Mouse (Mus musculus) liver, embryonic 14.5 days (tissue): ENCODE measurements around the gene Decr2. TPM values are rescaled to one million over a fixed set of nuclear protein-coding genes. Genes with fewer than 3 reads are reported as not detected.

Experiments
- ATAC-seq: fragments of 200-750 bp; cut with Nextera tagmentation; 2 replicates; pipeline ENCODE4 v1.8.0; 2017; ENCODE audit warnings: moderate number of reproducible peaks, mild to moderate bottlenecking, moderate library complexity; ENCODE audit not compliant: insufficient read depth
- DNase-seq, 3 experiments: peaks; one replicate each; pipeline ENCODE4 v3.0.0-alpha.2; 2012 to 2013; ENCODE audit warnings: low read depth in 3 of 3, low spot score in 3 of 3
- H3K27ac ChIP-seq: fragments of 300-500 bp; sonication (generic); 2 replicates; pipeline ENCODE4 v1.5.1; 2014; ENCODE audit warnings: moderate library complexity, mild to moderate bottlenecking, control low read depth, inconsistent platforms
- H3K27me3 ChIP-seq: fragments of 300-500 bp; sonication (generic); 2 replicates; pipeline ENCODE4 v1.6.1; 2014; ENCODE audit warnings: mild to moderate bottlenecking, low read length, moderate library complexity; ENCODE audit not compliant: control insufficient read depth, insufficient read depth
- H3K36me3 ChIP-seq: fragments of 300-500 bp; sonication (generic); replicated peaks from 2 replicates; pipeline ENCODE4 v1.6.1; 2014; ENCODE audit warnings: low read depth; ENCODE audit not compliant: control insufficient read depth, insufficient read depth
- H3K4me1 ChIP-seq, 2 experiments: fragments of 200-500 bp in 1 of 2; fragments of 300-500 bp in 1 of 2; sonication (generic) in 1 of 2; replicated peaks; 2 replicates each; pipeline ENCODE4 v1.6.1; 2012 to 2014; ENCODE audit warnings: antibody characterized with exemption in 1 of 2, inconsistent platforms in 1 of 2, low read length in 1 of 2; ENCODE audit not compliant: control insufficient read depth in 2 of 2, insufficient read depth in 2 of 2
- H3K4me2 ChIP-seq: fragments of 300-500 bp; sonication (generic); 2 replicates; pipeline ENCODE4 v1.6.1; 2014; ENCODE audit warnings: low read depth, mild to moderate bottlenecking, control low read depth, moderate library complexity
- H3K4me3 ChIP-seq, 2 experiments: fragments of 200-500 bp in 1 of 2; fragments of 300-500 bp in 1 of 2; sonication (generic) in 1 of 2; 2 replicates each; pipeline ENCODE4 v1.5.1; 2012 to 2014; ENCODE audit warnings: low read depth in 2 of 2, low read length in 2 of 2, mild to moderate bottlenecking in 2 of 2, control low read depth in 1 of 2, inconsistent platforms in 1 of 2, moderate library complexity in 1 of 2; ENCODE audit not compliant: insufficient read depth in 1 of 2
- H3K9ac ChIP-seq: fragments of 300-500 bp; sonication (generic); replicated peaks from 2 replicates; pipeline ENCODE4 v1.6.1; 2014; ENCODE audit warnings: mild to moderate bottlenecking, control low read depth, moderate library complexity
- H3K9me3 ChIP-seq: fragments of 300-500 bp; sonication (generic); 2 replicates; pipeline ENCODE4 v1.6.1; 2016; ENCODE audit warnings: low read length, mixed read lengths; ENCODE audit not compliant: control insufficient read depth
- CTCF ChIP-seq: IDR thresholded peaks from 2 replicates; pipeline ENCODE4 v1.5.1; 2016; ENCODE audit warnings: antibody characterized with exemption, low read depth, control low read depth
- EP300 ChIP-seq: IDR thresholded peaks from 2 replicates; pipeline ENCODE4 v1.6.1; 2016; ENCODE audit warnings: antibody characterized with exemption, low read depth
- WGBS: fragments of 180-500 bp; shearing (Covaris S2); extraction: QIAGEN DNeasy Blood & Tissue Kit; methylation state at CpG from one replicate; pipeline ENCODE4 v1.1.7; 2014; ENCODE audit not compliant: insufficient replicate concordance; 5-methylcytosine and 5-hydroxymethylcytosine counted together
- polyA plus RNA-seq, 2 experiments: library from polyadenylated mRNA; depleted of rRNA in 1 of 2; stranded (reverse) in 1 of 2; unstranded in 1 of 2; fragments of >200 nt; fragmentation: Nextera tagmentation in 1 of 2; extraction: Ambion mirVana in 1 of 2; gene quantifications; 2 replicates each; pipeline versions ENCODE4 v1.2.1 to v1.2.3; 2012 to 2014

The Decr2 gene
- polyA plus RNA-seq, 2 experiments: 5.5 to 6.8 TPM

DNA sequence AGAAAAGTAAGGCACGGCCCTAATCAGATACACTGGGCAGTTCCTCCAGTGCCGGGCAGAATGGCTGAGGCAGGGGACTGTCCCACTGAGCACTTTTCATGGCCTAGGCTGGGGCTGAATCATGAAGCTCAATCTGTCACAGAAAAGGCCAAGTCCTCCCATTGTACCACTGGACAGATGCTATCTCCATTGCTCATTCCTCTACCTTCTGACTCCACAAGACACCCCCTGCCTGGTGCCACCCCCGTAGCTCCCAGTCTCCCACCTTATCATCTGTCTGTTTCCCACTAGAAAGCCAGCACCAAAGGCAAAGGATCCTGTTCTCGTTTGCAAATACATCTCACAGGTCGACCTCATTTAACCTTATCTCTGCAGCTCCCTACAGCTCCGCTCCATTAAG, 58.1 kb downstream of the Decr2 start:
- H3K27ac ChIP-seq: no peak overlapping the region
- ATAC-seq (no peak), DNase-seq (no peak)
- H3K36me3 ChIP-seq: no peaks in the 10 kb centered on the region
- no peak for TF ChIP-seq CTCF
- TF ChIP-seq EP300: no peak
- WGBS: 49% methylated on average over 6 of the region's 6 CpGs
- no peaks in the 10 kb centered on the region for H3K27me3 ChIP-seq
- no peaks in the 10 kb centered on the region for H3K4me1 ChIP-seq
- H3K9me3 ChIP-seq: no peaks in the 10 kb centered on the region
- H3K4me3 ChIP-seq: no peak overlapping the region
- H3K9ac ChIP-seq: no peak overlapping the region
- H3K4me2 ChIP-seq: no peak overlapping the region

DNA sequence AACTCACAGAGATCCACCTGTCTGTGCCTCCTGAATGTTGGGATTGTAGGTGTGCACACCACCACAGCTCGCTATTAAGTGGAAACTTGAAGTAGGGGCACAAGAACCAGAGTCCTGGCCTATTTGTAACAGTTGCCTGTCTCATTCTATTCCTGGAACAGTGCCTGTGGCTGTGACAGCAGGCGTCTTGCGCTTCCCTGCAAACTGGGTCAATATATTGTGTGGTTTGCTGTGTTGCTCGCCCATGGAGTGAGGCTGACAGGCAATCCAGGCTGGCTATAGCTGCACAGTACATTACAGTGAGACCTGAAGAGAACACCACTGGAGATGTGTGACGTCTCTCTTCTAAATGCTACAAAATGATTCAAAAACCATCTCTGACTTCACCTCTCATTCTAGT, 58.6 kb downstream of the Decr2 start:
- WGBS: 74% methylated on average over 5 of the region's 5 CpGs
- Histone ChIP-seq H3K27me3 (no peaks in the 10 kb centered on the region), H3K4me3 (no peak overlapping the region), H3K9ac (no peak overlapping the region), H3K9me3 (no peaks in the 10 kb centered on the region), H3K36me3 (no peaks in the 10 kb centered on the region), H3K4me2 (no peak overlapping the region), H3K27ac (no peak overlapping the region), H3K4me1 (no peaks in the 10 kb centered on the region)
- no peak for TF ChIP-seq EP300
- no peak for TF ChIP-seq CTCF
- ATAC-seq: no peak
- no peak for DNase-seq

Other genes with a start within 250 kb of the Decr2 start
- gene Gm20683, start 248.6 kb downstream of the Decr2 start, polyA plus RNA-seq (2012; rRNA removed): 3.3 and 6.9 TPM in 2 replicates
- gene Gm20683, start 248.6 kb downstream of the Decr2 start, polyA plus RNA-seq (2014; fragmentation: Nextera tagmentation; extraction: Ambion mirVana): 0.43 TPM in 1 of 2 replicates, not detected in the other
- gene Rhot2, start 245.5 kb downstream of the Decr2 start, polyA plus RNA-seq (2012; rRNA removed): 33.3 and 34.7 TPM in 2 replicates
- gene Rhot2, start 245.5 kb downstream of the Decr2 start, polyA plus RNA-seq (2014; fragmentation: Nextera tagmentation; extraction: Ambion mirVana): 4.2 and 5.3 TPM in 2 replicates
- 18.1 and 19.6 TPM in 2 replicates for gene Wdr90, start 228.8 kb downstream of the Decr2 start, polyA plus RNA-seq (2012; rRNA removed)
- 7.5 and 11.1 TPM in 2 replicates for gene Wdr90, start 228.8 kb downstream of the Decr2 start, polyA plus RNA-seq (2014; fragmentation: Nextera tagmentation; extraction: Ambion mirVana)
- 22.1 and 23.1 TPM in 2 replicates for gene Mcrip2, start 221.6 kb downstream of the Decr2 start, polyA plus RNA-seq (2012; rRNA removed)
- 44.0 and 44.9 TPM in 2 replicates for gene Mcrip2, start 221.6 kb downstream of the Decr2 start, polyA plus RNA-seq (2014; fragmentation: Nextera tagmentation; extraction: Ambion mirVana)
- 45.3 and 47.6 TPM in 2 replicates for gene Mettl26, start 215.3 kb downstream of the Decr2 start, polyA plus RNA-seq (2012; rRNA removed)
- gene Mettl26, start 215.3 kb downstream of the Decr2 start, polyA plus RNA-seq (2014; fragmentation: Nextera tagmentation; extraction: Ambion mirVana): 46.5 and 50.3 TPM in 2 replicates
- 0.54 and 0.71 TPM in 2 replicates for gene Wfikkn1, start 209.5 kb downstream of the Decr2 start, polyA plus RNA-seq (2012; rRNA removed)
- 0.52 and 0.67 TPM in 2 replicates for gene Wfikkn1, start 209.5 kb downstream of the Decr2 start, polyA plus RNA-seq (2014; fragmentation: Nextera tagmentation; extraction: Ambion mirVana)
- 6.4 and 7.8 TPM in 2 replicates for gene Rab40c, start 170.6 kb downstream of the Decr2 start, polyA plus RNA-seq (2012; rRNA removed)
- 3.4 and 3.8 TPM in 2 replicates for gene Rab40c, start 170.6 kb downstream of the Decr2 start, polyA plus RNA-seq (2014; fragmentation: Nextera tagmentation; extraction: Ambion mirVana)
- 270 and 414 TPM in 2 replicates for gene Pigq, start 145.4 kb downstream of the Decr2 start, polyA plus RNA-seq (2012; rRNA removed)
- gene Pigq, start 145.4 kb downstream of the Decr2 start, polyA plus RNA-seq (2014; fragmentation: Nextera tagmentation; extraction: Ambion mirVana): 170 and 186 TPM in 2 replicates
- gene Nhlrc4, start 145.4 kb downstream of the Decr2 start, polyA plus RNA-seq (2012; rRNA removed): 4.3 and 8.9 TPM in 2 replicates
- gene Nhlrc4, start 145.4 kb downstream of the Decr2 start, polyA plus RNA-seq (2014; fragmentation: Nextera tagmentation; extraction: Ambion mirVana): 1.9 and 4.6 TPM in 2 replicates
- 0.16 and 0.24 TPM in 2 replicates for gene A930017K11Rik, start 137.8 kb downstream of the Decr2 start, polyA plus RNA-seq (2012; rRNA removed)
- 0.13 and 0.37 TPM in 2 replicates for gene A930017K11Rik, start 137.8 kb downstream of the Decr2 start, polyA plus RNA-seq (2014; fragmentation: Nextera tagmentation; extraction: Ambion mirVana)
- 7.7 and 9.0 TPM in 2 replicates for gene Capn15, start 104.5 kb downstream of the Decr2 start, polyA plus RNA-seq (2012; rRNA removed)
- 8.3 and 11.8 TPM in 2 replicates for gene Capn15, start 104.5 kb downstream of the Decr2 start, polyA plus RNA-seq (2014; fragmentation: Nextera tagmentation; extraction: Ambion mirVana)
- 2.1 and 2.3 TPM in 2 replicates for gene Rab11fip3, start 20.8 kb downstream of the Decr2 start, polyA plus RNA-seq (2012; rRNA removed)
- gene Rab11fip3, start 20.8 kb downstream of the Decr2 start, polyA plus RNA-seq (2014; fragmentation: Nextera tagmentation; extraction: Ambion mirVana): 1.4 and 1.8 TPM in 2 replicates
- 46.2 and 52.2 TPM in 2 replicates for gene Nme4, start 5.3 kb upstream of the Decr2 start, polyA plus RNA-seq (2012; rRNA removed)
- 45.1 and 46.7 TPM in 2 replicates for gene Nme4, start 5.3 kb upstream of the Decr2 start, polyA plus RNA-seq (2014; fragmentation: Nextera tagmentation; extraction: Ambion mirVana)
- 2.8 and 3.6 TPM in 2 replicates for gene Tmem8, start 23.0 kb upstream of the Decr2 start, polyA plus RNA-seq (2012; rRNA removed)
- 0.88 and 1.1 TPM in 2 replicates for gene Tmem8, start 23.0 kb upstream of the Decr2 start, polyA plus RNA-seq (2014; fragmentation: Nextera tagmentation; extraction: Ambion mirVana)
- 47.8 and 58.0 TPM in 2 replicates for gene Mrpl28, start 33.2 kb upstream of the Decr2 start, polyA plus RNA-seq (2012; rRNA removed)
- 121 and 129 TPM in 2 replicates for gene Mrpl28, start 33.2 kb upstream of the Decr2 start, polyA plus RNA-seq (2014; fragmentation: Nextera tagmentation; extraction: Ambion mirVana)
- 6.5 and 8.7 TPM in 2 replicates for gene Axin1, start 48.4 kb upstream of the Decr2 start, polyA plus RNA-seq (2012; rRNA removed)
- gene Axin1, start 48.4 kb upstream of the Decr2 start, polyA plus RNA-seq (2014; fragmentation: Nextera tagmentation; extraction: Ambion mirVana): 3.8 and 6.0 TPM in 2 replicates
- 22.0 and 25.9 TPM in 2 replicates for gene Pdia2, start 108.8 kb upstream of the Decr2 start, polyA plus RNA-seq (2012; rRNA removed)
- 86.6 and 89.7 TPM in 2 replicates for gene Pdia2, start 108.8 kb upstream of the Decr2 start, polyA plus RNA-seq (2014; fragmentation: Nextera tagmentation; extraction: Ambion mirVana)
- 0.35 and 0.48 TPM in 2 replicates for gene Rgs11, start 112.6 kb upstream of the Decr2 start, polyA plus RNA-seq (2012; rRNA removed)
- 0.10 and 0.28 TPM in 2 replicates for gene Rgs11, start 112.6 kb upstream of the Decr2 start, polyA plus RNA-seq (2014; fragmentation: Nextera tagmentation; extraction: Ambion mirVana)
- gene Arhgdig, start 117.4 kb upstream of the Decr2 start, polyA plus RNA-seq (2012; rRNA removed): 10.6 and 11.6 TPM in 2 replicates
- gene Arhgdig, start 117.4 kb upstream of the Decr2 start, polyA plus RNA-seq (2014; fragmentation: Nextera tagmentation; extraction: Ambion mirVana): 15.9 and 22.8 TPM in 2 replicates
- 5.9 and 6.6 TPM in 2 replicates for gene Fam234a, start 153.9 kb upstream of the Decr2 start, polyA plus RNA-seq (2012; rRNA removed)
- gene Fam234a, start 153.9 kb upstream of the Decr2 start, polyA plus RNA-seq (2014; fragmentation: Nextera tagmentation; extraction: Ambion mirVana): 8.3 and 10.1 TPM in 2 replicates
- 15.6 and 21.4 TPM in 2 replicates for gene Luc7l, start 162.6 kb upstream of the Decr2 start, polyA plus RNA-seq (2012; rRNA removed)
- gene Luc7l, start 162.6 kb upstream of the Decr2 start, polyA plus RNA-seq (2014; fragmentation: Nextera tagmentation; extraction: Ambion mirVana): 26.5 and 27.9 TPM in 2 replicates